Mouse (Mus musculus): ENCODE measurements around the gene Galnt2. TPM values are rescaled to one million over a fixed set of nuclear protein-coding genes. Genes with fewer than 3 reads are reported as not detected.

Gene Galnt2
- polyA plus RNA-seq, 1 experiment = 17.6 TPM

DNA sequence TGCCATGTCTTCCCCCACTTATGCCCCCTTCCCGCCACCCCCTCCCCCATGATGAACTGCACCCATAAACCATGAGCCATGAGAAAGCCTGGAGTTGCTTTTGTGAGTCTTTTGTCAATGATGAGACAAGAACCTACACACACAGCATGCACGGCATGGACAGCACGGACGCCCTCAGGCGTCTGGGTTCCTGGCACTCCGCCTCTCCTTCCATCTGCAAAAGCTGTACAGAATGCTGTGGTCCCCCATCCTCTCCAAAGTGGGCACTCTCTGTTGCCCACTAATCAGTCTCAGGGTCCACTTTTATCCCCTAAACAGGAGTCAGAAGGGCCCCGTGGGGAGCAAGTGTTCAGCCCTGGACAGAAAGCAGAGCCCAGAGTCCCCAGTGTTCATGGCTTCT lies 163.8 kb downstream of the Galnt2 start:
- WGBS = 69% methylated on average over 7 of the region's 7 CpGs
- no peak for TF ChIP-seq POLR2A (IDR thresholded peaks at IDR 0.05; ENCODE audit: borderline replicate concordance, extremely low read depth, low read depth, low read length)
- no peak for TF ChIP-seq CTCF (IDR thresholded peaks at IDR 0.05; ENCODE audit: insufficient read depth, low read length)
- Histone ChIP-seq H3K4me1 (ENCODE audit: control insufficient read depth, insufficient read depth, low read length) (no peaks in the 10 kb centered on the region), H3K4me3 (replicated peaks; ENCODE audit: extremely low read depth, low read depth, low read length) (no peak overlapping the region)
- DNase-seq = no peak

Other genes with a start within 250 kb of the Galnt2 start
- 10.9 and 12.6 TPM in 2 replicates for gene Abcb10, start 248.3 kb upstream of the Galnt2 start, polyA plus RNA-seq (2012; rRNA removed)
- gene Taf5l, start 210.0 kb upstream of the Galnt2 start, polyA plus RNA-seq (2012; rRNA removed) = 22.7 and 26.0 TPM in 2 replicates
- gene Urb2, start 209.9 kb upstream of the Galnt2 start, polyA plus RNA-seq (2012; rRNA removed) = 3.1 and 4.3 TPM in 2 replicates
- 0.46 and 0.48 TPM in 2 replicates for gene Pgbd5, start 208.3 kb downstream of the Galnt2 start, polyA plus RNA-seq (2012; rRNA removed)